Mouse (Mus musculus): Measurements from ENCODE around the gene Olfr139.

Olfr139 gene

DNA sequence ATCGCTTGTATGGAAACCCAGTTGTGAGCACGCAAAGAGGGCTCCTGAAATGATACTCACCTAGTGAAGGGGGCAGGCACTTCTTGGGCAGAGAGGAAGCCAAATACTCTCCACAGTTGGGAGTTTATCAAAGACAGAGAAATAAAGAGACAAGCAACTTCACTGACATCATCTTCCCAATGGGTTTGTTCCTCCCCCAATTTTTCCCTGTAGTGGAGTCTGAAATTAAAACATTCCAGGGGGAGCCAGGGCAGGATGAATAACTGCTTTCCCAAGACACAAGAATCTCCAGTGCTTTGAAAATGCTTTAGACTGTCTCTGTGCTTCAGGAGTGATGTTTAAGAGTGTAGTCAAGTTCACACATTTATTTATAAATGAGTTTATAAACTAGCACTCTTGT, at the start of gene Olfr139, which contains the start of gene Olfr399:
Gene Olfr139 (minus strand): TSS at position 101 of the 400 bp plus-strand sequence.
Gene Olfr399 (minus strand): TSS at position 165 of the 400 bp plus-strand sequence.
- no peak for DNase-seq

DNA sequence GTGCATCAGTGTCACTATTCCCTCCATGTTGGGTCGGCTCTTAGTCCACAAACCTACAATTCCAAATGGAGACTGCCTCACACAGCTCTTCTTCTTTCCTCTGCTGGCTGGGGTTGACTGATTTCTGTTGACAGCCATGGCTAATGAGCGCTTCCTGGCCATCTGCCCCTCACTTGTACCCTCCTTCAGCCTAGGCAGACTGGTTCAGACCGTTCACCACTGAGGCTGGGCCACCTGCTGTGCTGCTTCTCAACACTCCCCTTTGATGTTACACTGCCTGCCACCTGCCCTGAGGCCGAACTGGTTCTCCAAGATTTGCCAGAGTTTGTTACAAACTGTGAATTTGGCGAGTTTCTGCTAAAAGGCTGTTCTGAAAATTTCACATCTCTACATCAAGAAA, 48.7 kb upstream of the Olfr139 start:
- DNase-seq = no peak

DNA sequence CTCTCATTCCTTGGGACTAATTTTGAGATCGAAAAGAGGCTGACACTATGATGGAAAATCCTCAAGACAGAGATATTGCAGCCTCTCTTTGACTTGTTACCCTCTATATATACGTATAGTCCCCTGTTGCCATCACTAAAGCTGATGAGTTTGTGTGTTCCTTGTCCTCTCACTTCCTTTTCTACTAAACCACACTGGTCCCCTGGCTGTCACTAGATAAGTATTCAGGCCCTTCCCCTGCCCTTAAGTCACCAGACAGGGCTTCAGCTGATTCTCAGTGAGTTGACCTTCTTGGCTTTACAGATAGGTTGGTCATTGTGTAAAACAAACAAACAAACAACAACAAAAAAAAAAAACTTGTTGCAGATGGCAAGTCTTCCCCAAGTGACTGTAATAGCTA, 45.2 kb upstream of the Olfr139 start:
- no peak for DNase-seq

DNA sequence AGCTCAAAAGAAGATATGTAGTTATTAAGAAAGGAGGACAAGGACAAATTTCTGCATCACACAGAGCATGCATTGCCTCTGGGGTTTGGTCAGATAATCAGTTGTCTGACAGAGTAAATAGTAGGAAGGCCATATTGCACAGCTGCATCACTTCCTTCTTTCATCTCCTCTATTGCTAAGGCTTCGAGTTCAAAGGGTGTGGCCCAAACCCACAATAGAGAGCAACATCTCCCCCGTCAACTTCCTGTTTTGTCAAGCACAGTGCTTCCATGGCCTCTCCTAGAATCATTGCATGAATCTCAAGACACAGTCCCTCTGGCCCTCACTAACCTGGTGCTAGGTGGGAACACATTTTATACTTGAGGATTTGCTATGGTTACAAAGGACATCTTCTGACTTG, 44.4 kb upstream of the Olfr139 start:
- DNase-seq = no peak

DNA sequence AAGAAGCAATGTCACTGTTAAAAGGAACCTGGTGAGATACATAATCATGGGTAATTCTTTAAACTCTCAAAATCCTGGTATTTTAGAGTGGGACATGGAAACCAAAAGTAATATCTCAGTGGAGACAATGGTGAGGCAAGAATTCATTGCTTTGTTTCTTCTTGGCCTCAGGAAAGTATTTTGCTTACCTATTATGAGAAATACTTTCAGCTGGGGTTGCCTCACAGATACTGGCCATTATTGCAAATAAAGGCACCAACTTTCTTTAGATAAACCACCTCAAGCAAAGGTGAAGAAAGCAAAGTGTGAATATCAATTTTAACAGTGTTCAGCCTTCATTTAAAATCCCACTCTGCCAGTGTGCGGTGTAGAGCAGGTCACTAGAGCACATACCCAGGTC, 13.3 kb upstream of the Olfr139 start, which contains the start of gene Zfp616:
Gene Zfp616 (plus strand): TSS at position 301 of the 400 bp plus-strand sequence.
- DNase-seq = no peak

DNA sequence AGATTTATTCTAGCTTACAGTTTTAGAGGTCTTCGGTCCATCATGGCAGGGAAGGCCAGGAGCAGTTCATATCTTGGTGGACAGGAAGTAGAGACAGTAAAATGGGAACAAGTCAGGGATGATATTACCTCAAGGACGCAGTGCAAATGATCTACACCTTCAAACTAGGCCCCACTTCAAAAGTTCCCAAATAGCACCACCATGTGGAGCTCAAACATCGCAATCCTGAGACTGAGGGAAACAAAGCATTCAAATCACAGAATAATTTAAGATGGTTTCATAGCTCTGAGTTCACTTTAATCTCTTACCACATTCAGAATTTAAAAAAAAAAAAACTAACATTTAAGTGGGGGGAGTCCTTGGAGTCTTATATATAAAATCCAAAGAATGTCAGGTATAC, 5.0 kb downstream of the Olfr139 start:
- no peak for DNase-seq
